Mouse (Mus musculus): ENCODE measurements at regions not wholly inside any gene's neighbourhood (a gene's known extent, or its start where the extent isn't known, plus 50 kb on each side); places are given as distances from the start of the nearest gene placed in this dataset.

GRCm38 (mm10) chr19:56235040-56235439 is 51.9 kb upstream of the Habp2 start:
- Histone ChIP-seq H3K27me3 (no peaks in the 10 kb centered on the region), H3K9me3 (no peaks in the 10 kb centered on the region), H3K4me2 (no peak overlapping the region), H3K4me1 (peaks cover 39% of the 10 kb centered on the region), H3K4me3 (no peak overlapping the region), H3K9ac (no peak overlapping the region), H3K36me3 (no peaks in the 10 kb centered on the region), H3K27ac (no peak overlapping the region)
- 13% methylated on average over 2 of the region's 2 CpGs for WGBS
- ATAC-seq (ENCODE audit: borderline replicate concordance, extremely low read depth, low FRiP score, low TSS enrichment), result no peak

Data from lung, embryonic 15.5 days (tissue).